Mouse (Mus musculus): ENCODE measurements around the gene Tcaf2. TPM values are rescaled to one million over a fixed set of nuclear protein-coding genes. Genes with fewer than 3 reads are reported as not detected.

Gene Tcaf2
- polyA plus RNA-seq (2016; fragmentation: Nextera tagmentation; extraction: Ambion mirVana), result 4.4 and 5.0 TPM in 2 replicates

DNA sequence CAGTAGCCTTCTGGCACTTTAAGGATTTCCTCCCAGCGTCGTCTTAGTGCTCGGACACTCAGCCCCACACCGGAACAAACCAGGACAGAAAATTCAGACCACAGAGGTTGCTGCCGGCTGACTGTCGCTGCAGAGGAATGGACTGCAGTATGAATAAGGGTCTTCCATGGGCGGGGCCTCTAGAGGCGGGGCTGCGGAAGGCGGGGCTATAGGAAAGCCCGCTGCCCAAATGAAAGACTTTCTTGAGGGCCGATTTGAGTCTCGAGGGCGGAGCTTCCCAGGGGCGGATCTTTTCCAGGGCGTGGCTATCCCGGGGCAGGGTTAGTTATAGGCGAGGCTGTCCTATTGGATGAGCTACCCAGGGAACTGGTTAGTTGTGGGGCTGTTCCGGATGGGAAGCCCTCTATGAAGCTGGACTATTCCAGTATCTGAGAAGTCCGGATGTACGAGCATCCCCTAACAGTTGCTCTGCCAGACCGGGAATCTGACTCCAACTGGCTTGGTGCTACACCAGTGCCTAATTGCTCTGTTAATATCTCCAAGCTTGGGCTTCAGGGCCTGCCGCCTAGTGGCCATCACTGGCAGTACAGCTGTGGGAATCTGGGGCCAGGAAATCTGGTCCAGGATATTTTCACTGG is at the start of gene Tcaf2:
Tcaf2 (minus strand) TSS at position 343 of the 638 bp plus-strand sequence.
- peak within 1 kb of the TSS; percentile 51 for H3K4me3 ChIP-seq
- H3K4me1 ChIP-seq, result 0 out of 2 replicates have a peak, but pooled peaks cover 11% of the 10 kb centered on the region
- H3K27me3 ChIP-seq (ENCODE audit: poor library complexity, severe bottlenecking), result no peaks in the 10 kb centered on the region
- H3K36me3 ChIP-seq (replicated peaks), result no peaks in the 10 kb centered on the region
- peak within 1 kb of the TSS; percentile 65; the same call in 1 of the 2 replicates for H3K27ac ChIP-seq
- DNase-seq (ENCODE audit: extremely low spot score, low spot score), result peak; percentile 93
- under 1% methylated on average over 23 of the region's 23 CpGs for WGBS
- no peaks in the 10 kb centered on the region for H3K9me3 ChIP-seq

DNA sequence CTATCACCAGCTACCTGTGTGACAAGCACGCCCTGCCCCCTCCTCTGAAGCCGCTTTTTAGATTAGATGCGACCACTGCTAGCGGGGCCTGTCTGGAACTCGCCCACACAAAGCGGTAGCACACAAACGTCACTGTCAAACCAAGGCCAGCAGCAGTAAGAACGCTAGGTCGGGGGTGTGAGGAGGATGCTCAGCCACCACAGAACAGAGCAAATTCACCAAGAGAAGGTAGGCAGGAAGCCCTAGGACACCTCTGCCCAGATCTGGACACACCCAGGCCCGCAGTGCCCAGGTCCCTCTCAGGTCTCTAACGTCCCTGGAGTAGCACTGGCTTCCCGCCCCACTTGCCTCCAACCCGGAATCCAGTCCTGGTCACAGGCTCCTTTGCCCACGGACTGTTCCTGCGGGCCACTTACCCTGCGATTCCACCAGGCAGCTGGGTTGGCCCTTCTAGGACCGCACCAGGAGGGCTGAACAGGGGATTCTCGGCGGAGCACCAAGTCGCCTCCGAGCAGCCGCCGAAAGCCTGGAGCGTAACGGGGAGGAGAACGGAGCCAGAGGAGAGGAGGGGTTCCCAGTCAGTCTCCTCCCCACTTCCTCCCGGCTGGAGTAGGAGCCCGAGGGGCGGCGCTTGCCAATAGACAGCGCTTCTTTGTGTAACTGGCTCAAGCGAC is 47.6 kb upstream of the Tcaf2 start:
- H3K9me3 ChIP-seq, result no peaks in the 10 kb centered on the region
- peak overlapping the region; percentile 71 for H3K4me3 ChIP-seq
- H3K27ac ChIP-seq, result peak overlapping the region; percentile 94
- peaks cover 30% of the 10 kb centered on the region for H3K36me3 ChIP-seq (replicated peaks)
- under 1% methylated on average over 32 of the region's 32 CpGs for WGBS
- H3K4me1 ChIP-seq, result peaks cover 32% of the 10 kb centered on the region
- peak; percentile 84 for DNase-seq (ENCODE audit: extremely low spot score, low spot score)
- H3K27me3 ChIP-seq (ENCODE audit: poor library complexity, severe bottlenecking), result no peaks in the 10 kb centered on the region

- Histone ChIP-seq H3K36me3 (replicated peaks) (peaks cover 31% of the 10 kb centered on the region), H3K4me1 (peaks cover 32% of the 10 kb centered on the region), H3K27me3 (ENCODE audit: poor library complexity, severe bottlenecking) (no peaks in the 10 kb centered on the region), H3K4me3 (peak overlapping the region; percentile 71), H3K27ac (peak overlapping the region; percentile 94), H3K9me3 (no peaks in the 10 kb centered on the region)
- 0% methylated on average over 10 of the region's 10 CpGs for WGBS
- DNase-seq (ENCODE audit: extremely low spot score, low spot score), result peak; percentile 87
Measured at GRCm38 (mm10) chr6:42692154-42692516, 47.1 kb upstream of the Tcaf2 start.

DNA sequence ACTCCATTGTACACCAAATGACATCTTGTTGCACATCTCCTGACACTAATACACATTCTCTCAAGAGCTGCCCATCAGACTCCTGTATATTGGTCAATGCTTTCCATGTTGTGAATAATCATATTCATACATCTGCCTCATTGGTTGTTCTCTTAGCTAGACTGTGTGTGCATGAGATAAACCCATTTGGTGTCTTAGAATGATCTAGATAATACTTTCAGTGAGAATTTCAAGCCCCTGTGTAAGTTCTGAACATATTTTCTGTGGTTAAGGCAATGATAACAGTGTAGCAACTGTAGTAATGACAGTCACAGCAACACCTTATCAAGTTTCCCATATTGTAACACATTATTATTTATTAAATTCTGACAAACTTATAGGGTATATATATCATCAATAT is 44.7 kb upstream of the Tcaf2 start:
- no peaks in the 10 kb centered on the region for H3K9me3 ChIP-seq
- DNase-seq (ENCODE audit: extremely low spot score, low spot score), result no peak
- no peaks in the 10 kb centered on the region for H3K27me3 ChIP-seq (ENCODE audit: poor library complexity, severe bottlenecking)
- H3K36me3 ChIP-seq (replicated peaks), result peaks cover 50% of the 10 kb centered on the region
- H3K4me1 ChIP-seq, result peaks cover 30% of the 10 kb centered on the region
- no peak overlapping the region for H3K4me3 ChIP-seq
- H3K27ac ChIP-seq, result no peak overlapping the region

- 87% methylated on average over 5 of the region's 5 CpGs for WGBS
- H3K27ac ChIP-seq, result no peak overlapping the region
- DNase-seq (ENCODE audit: extremely low spot score, low spot score), result no peak
- no peaks in the 10 kb centered on the region for H3K9me3 ChIP-seq
- peaks cover 15% of the 10 kb centered on the region for H3K4me1 ChIP-seq
- H3K4me3 ChIP-seq, result no peak overlapping the region
- H3K27me3 ChIP-seq (ENCODE audit: poor library complexity, severe bottlenecking), result no peaks in the 10 kb centered on the region
- H3K36me3 ChIP-seq (replicated peaks), result peaks cover 66% of the 10 kb centered on the region
Measured at GRCm38 (mm10) chr6:42687907-42688306, 42.9 kb upstream of the Tcaf2 start.

DNA sequence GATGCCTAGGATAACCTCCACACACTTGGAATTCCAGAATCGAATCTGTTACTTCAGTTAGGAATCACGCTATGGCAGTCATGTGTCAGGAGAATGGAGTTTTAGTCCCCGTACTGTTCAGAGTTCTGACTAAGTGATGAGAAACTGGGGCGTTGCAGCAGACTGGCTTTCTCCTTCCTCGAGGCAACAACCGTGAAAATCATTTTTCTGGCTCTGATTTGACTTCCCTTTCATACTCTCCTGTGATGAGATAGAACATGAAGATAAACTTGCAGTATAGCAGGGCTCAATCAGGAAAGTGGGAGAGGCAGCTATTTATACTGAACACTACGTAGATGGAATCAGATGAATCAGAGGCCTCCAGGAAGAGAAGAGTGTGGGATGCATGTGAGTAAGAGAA is 35.0 kb upstream of the Tcaf2 start:
- no peak for DNase-seq (ENCODE audit: extremely low spot score, low spot score)
- H3K4me1 ChIP-seq, result no peaks in the 10 kb centered on the region
- no peaks in the 10 kb centered on the region for H3K9me3 ChIP-seq
- no peak overlapping the region for H3K4me3 ChIP-seq
- WGBS, result 92% methylated on average over 7 of the region's 7 CpGs
- no peaks in the 10 kb centered on the region for H3K27me3 ChIP-seq (ENCODE audit: poor library complexity, severe bottlenecking)
- peaks cover 81% of the 10 kb centered on the region for H3K36me3 ChIP-seq (replicated peaks)
- no peak overlapping the region for H3K27ac ChIP-seq

- WGBS, result 89% methylated on average over 3 of the region's 3 CpGs
- Histone ChIP-seq H3K9me3 (no peaks in the 10 kb centered on the region), H3K36me3 (replicated peaks) (peaks cover 92% of the 10 kb centered on the region), H3K27ac (no peak overlapping the region), H3K27me3 (ENCODE audit: poor library complexity, severe bottlenecking) (no peaks in the 10 kb centered on the region), H3K4me1 (no peaks in the 10 kb centered on the region), H3K4me3 (no peak overlapping the region)
- no peak for DNase-seq (ENCODE audit: extremely low spot score, low spot score)
Measured at GRCm38 (mm10) chr6:42676011-42676410, 31.0 kb upstream of the Tcaf2 start.

- Histone ChIP-seq H3K4me1 (no peaks in the 10 kb centered on the region), H3K9me3 (no peaks in the 10 kb centered on the region), H3K36me3 (replicated peaks) (peaks cover 65% of the 10 kb centered on the region), H3K27ac (no peak overlapping the region), H3K4me3 (no peak overlapping the region), H3K27me3 (ENCODE audit: poor library complexity, severe bottlenecking) (no peaks in the 10 kb centered on the region)
- WGBS, result 89% methylated on average over 1 of the region's 1 CpGs
- no peak for DNase-seq (ENCODE audit: extremely low spot score, low spot score)
Measured at GRCm38 (mm10) chr6:42671767-42672166, 26.7 kb upstream of the Tcaf2 start.

GRCm38 (mm10) chr6:42667722-42668121 is 22.7 kb upstream of the Tcaf2 start:
- Histone ChIP-seq H3K27ac (no peak overlapping the region), H3K4me3 (no peak overlapping the region), H3K4me1 (no peaks in the 10 kb centered on the region), H3K9me3 (no peaks in the 10 kb centered on the region), H3K36me3 (replicated peaks) (peaks cover 27% of the 10 kb centered on the region), H3K27me3 (ENCODE audit: poor library complexity, severe bottlenecking) (no peaks in the 10 kb centered on the region)
- 97% methylated on average over 2 of the region's 2 CpGs for WGBS
- DNase-seq (ENCODE audit: extremely low spot score, low spot score), result no peak

GRCm38 (mm10) chr6:42661739-42662138 is 16.7 kb upstream of the Tcaf2 start:
- no peaks in the 10 kb centered on the region for H3K9me3 ChIP-seq
- H3K36me3 ChIP-seq (replicated peaks), result no peaks in the 10 kb centered on the region
- no peak overlapping the region for H3K27ac ChIP-seq
- H3K4me3 ChIP-seq, result no peak overlapping the region
- WGBS, result 82% methylated on average over 2 of the region's 2 CpGs
- DNase-seq (ENCODE audit: extremely low spot score, low spot score), result no peak
- no peaks in the 10 kb centered on the region for H3K27me3 ChIP-seq (ENCODE audit: poor library complexity, severe bottlenecking)
- H3K4me1 ChIP-seq, result no peaks in the 10 kb centered on the region

DNA sequence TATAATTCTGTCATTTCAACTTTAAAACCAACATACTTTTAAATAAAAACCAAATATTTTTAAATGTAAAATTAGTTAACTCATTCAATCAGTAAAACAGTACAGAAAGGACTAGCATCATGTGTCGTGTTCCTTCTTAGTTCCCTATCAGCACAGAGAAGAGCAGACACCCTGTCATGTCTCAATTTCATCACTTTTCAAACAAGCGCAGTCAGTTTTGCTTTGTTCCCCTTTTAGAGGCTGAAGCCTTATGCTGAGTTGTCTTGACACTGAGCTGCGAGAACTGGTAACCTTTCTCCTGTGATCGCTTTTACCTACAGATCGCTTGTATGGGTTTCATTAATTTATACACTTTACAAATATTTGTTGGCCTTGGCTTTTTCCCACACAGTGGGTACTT is 10.7 kb downstream of the Tcaf2 start:
- H3K36me3 ChIP-seq (replicated peaks), result no peaks in the 10 kb centered on the region
- H3K27me3 ChIP-seq (ENCODE audit: poor library complexity, severe bottlenecking), result no peaks in the 10 kb centered on the region
- 91% methylated on average over 5 of the region's 5 CpGs for WGBS
- no peak overlapping the region for H3K4me3 ChIP-seq
- no peak overlapping the region for H3K27ac ChIP-seq
- no peak for DNase-seq (ENCODE audit: extremely low spot score, low spot score)
- H3K4me1 ChIP-seq, result no peaks in the 10 kb centered on the region
- H3K9me3 ChIP-seq, result no peaks in the 10 kb centered on the region

DNA sequence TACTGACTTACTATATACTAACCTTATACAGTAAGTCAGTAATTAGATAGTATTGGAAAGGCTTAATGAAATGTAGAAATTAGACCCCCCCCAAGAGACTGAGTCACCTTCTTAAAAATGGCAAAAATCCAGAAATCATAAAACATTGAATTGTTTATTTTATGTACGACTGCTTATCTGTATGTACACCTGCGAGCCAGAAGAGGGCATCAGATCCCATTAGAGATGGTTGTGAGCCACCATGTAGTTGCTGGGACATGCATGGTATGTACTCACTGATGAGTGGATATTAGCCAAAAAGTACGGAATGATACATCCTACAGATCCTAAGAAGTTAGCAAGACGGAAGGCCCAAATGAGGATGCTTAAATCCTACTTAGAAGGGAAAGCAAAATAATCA is 13.7 kb downstream of the Tcaf2 start:
- Histone ChIP-seq H3K9me3 (no peaks in the 10 kb centered on the region), H3K4me3 (no peak overlapping the region), H3K27ac (no peak overlapping the region), H3K27me3 (ENCODE audit: poor library complexity, severe bottlenecking) (no peaks in the 10 kb centered on the region), H3K36me3 (replicated peaks) (no peaks in the 10 kb centered on the region), H3K4me1 (no peaks in the 10 kb centered on the region)
- no peak for DNase-seq (ENCODE audit: extremely low spot score, low spot score)
- WGBS, result 80% methylated on average over 4 of the region's 4 CpGs

- DNase-seq (ENCODE audit: extremely low spot score, low spot score), result no peak
Measured at GRCm38 (mm10) chr6:42616904-42617303, 28.1 kb downstream of the Tcaf2 start.

More at GRCm38 (mm10) chr6:42616904-42617303, 28.1 kb downstream of the Tcaf2 start:
- no peaks in the 10 kb centered on the region for H3K9me3 ChIP-seq
- H3K4me1 ChIP-seq, result no peaks in the 10 kb centered on the region
- no peaks in the 10 kb centered on the region for H3K36me3 ChIP-seq (replicated peaks)
- no peak overlapping the region for H3K4me3 ChIP-seq
- no peak overlapping the region for H3K27ac ChIP-seq
- no peaks in the 10 kb centered on the region for H3K27me3 ChIP-seq (ENCODE audit: poor library complexity, severe bottlenecking)
- WGBS, result 80% methylated on average over 2 of the region's 2 CpGs
